Mouse (Mus musculus): Measurements from ENCODE around the gene Sertad4. TPM values are rescaled to one million over a fixed set of nuclear protein-coding genes. Genes with fewer than 3 reads are reported as not detected.
A peak's percentile ranks its signal among the peaks of the same experiment; 100 is the strongest.

The Sertad4 gene
- polyA plus RNA-seq, 1 experiment from 2014 or later, result 5.7 TPM

DNA sequence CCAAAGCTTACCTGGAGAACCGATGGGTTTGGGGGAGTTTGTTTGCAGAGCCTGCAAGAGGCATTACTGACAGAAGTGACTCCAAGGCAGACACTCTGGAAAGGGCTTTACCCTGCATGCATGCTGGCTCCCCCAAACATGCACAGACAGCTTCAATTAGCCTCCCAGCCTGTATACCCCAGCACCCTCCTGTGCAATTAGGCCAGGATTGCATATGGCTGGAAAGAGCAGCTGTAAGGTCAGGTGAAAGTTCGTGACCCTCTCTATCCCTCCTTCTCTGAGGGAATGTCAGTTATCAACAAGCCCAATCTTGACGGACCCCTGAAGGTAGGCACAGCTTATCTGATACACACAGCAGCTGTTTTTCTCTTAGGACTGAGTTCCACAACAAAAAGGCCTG is 40.9 kb downstream of the Sertad4 start:
- Histone ChIP-seq H3K9me3 (ENCODE audit: control insufficient read depth, low read length) (no peaks in the 10 kb centered on the region), H3K27me3 (ENCODE audit: control insufficient read depth, insufficient read depth, low read length) (0 out of 2 replicates have a peak, but pooled peaks cover under 1% of the 10 kb centered on the region), H3K4me1 (replicated peaks; ENCODE audit: control insufficient read depth, insufficient read depth) (0 out of 2 replicates have a peak, but pooled peaks cover 2% of the 10 kb centered on the region), H3K9ac (ENCODE audit: low read length) (no peak overlapping the region), H3K4me3 (ENCODE audit: low read depth, low read length) (no peak overlapping the region), H3K27ac (replicated peaks) (no peak overlapping the region), H3K4me2 (replicated peaks; ENCODE audit: low read depth) (no peak overlapping the region), H3K36me3 (ENCODE audit: control insufficient read depth, insufficient read depth, low read length) (no peaks in the 10 kb centered on the region)
- no peak for ATAC-seq (ENCODE audit: low FRiP score, low TSS enrichment)
- no peak for DNase-seq (ENCODE audit: low spot score)
- no peak for TF ChIP-seq EP300 (optimal IDR thresholded peaks at IDR 0.05)
- no peak for TF ChIP-seq CTCF (IDR thresholded peaks at IDR 0.05; ENCODE audit: low read depth)
- 46% methylated on average over 3 of the region's 3 CpGs for WGBS

DNA sequence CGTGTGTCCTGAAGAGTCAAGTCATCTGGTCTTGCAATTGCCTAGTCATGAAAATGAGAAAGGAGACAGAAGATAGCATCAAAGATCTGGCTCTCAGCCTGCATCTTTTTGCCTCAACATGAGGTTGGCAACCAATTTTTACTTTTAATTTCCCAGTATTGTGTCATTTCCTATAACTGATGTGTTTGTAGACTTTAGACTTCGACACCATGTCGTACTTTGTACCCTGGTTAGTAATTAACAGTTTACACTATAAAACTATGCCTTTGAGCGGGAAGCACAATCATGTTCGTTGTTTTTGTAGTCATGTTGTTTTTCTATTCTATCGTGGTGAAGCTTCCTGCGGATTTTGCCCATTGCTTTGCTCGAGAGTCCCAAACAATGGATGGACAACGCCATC is 42.8 kb downstream of the Sertad4 start:
- no peaks in the 10 kb centered on the region for H3K36me3 ChIP-seq (ENCODE audit: control insufficient read depth, insufficient read depth, low read length)
- ATAC-seq (ENCODE audit: low FRiP score, low TSS enrichment), result no peak
- H3K27ac ChIP-seq (replicated peaks), result no peak overlapping the region
- no peak overlapping the region for H3K9ac ChIP-seq (ENCODE audit: low read length)
- H3K27me3 ChIP-seq (ENCODE audit: control insufficient read depth, insufficient read depth, low read length), result no peaks in the 10 kb centered on the region
- WGBS, result 81% methylated on average over 9 of the region's 9 CpGs
- H3K4me3 ChIP-seq (ENCODE audit: low read depth, low read length), result no peak overlapping the region
- no peak overlapping the region for H3K4me2 ChIP-seq (replicated peaks; ENCODE audit: low read depth)
- no peak for DNase-seq (ENCODE audit: low spot score)
- H3K9me3 ChIP-seq (ENCODE audit: control insufficient read depth, low read length), result no peaks in the 10 kb centered on the region
- 0 out of 2 replicates have a peak, but pooled peaks cover 2% of the 10 kb centered on the region for H3K4me1 ChIP-seq (replicated peaks; ENCODE audit: control insufficient read depth, insufficient read depth)
- no peak for TF ChIP-seq CTCF (IDR thresholded peaks at IDR 0.05; ENCODE audit: low read depth)
- TF ChIP-seq EP300 (optimal IDR thresholded peaks at IDR 0.05), result no peak

DNA sequence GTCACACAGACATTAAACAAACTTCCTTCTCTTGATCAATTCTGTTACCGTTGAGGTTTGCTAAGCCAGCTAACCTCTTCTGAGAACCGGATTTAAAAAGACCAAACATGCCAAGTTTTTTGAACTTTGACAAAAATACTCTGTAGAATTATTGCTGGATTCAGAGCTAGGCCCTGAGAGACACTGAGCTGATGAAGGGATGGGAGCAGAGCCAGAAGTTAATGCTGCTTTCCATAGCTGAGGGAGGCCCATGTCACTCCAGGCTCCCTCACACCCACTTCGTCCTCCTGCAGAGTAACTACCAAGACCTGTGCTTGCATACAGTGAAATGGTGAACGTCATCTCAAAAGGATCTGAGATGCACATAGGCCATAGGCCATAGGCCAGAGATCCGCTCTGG is 43.3 kb downstream of the Sertad4 start:
- Histone ChIP-seq H3K27ac (replicated peaks) (no peak overlapping the region), H3K9ac (ENCODE audit: low read length) (no peak overlapping the region), H3K4me1 (replicated peaks; ENCODE audit: control insufficient read depth, insufficient read depth) (0 out of 2 replicates have a peak, but pooled peaks cover 2% of the 10 kb centered on the region), H3K4me3 (ENCODE audit: low read depth, low read length) (no peak overlapping the region), H3K36me3 (ENCODE audit: control insufficient read depth, insufficient read depth, low read length) (no peaks in the 10 kb centered on the region), H3K27me3 (ENCODE audit: control insufficient read depth, insufficient read depth, low read length) (no peaks in the 10 kb centered on the region), H3K9me3 (ENCODE audit: control insufficient read depth, low read length) (no peaks in the 10 kb centered on the region), H3K4me2 (replicated peaks; ENCODE audit: low read depth) (no peak overlapping the region)
- WGBS, result 37% methylated on average over 5 of the region's 5 CpGs
- no peak for DNase-seq (ENCODE audit: low spot score)
- no peak for TF ChIP-seq CTCF (IDR thresholded peaks at IDR 0.05; ENCODE audit: low read depth)
- ATAC-seq (ENCODE audit: low FRiP score, low TSS enrichment), result no peak

DNA sequence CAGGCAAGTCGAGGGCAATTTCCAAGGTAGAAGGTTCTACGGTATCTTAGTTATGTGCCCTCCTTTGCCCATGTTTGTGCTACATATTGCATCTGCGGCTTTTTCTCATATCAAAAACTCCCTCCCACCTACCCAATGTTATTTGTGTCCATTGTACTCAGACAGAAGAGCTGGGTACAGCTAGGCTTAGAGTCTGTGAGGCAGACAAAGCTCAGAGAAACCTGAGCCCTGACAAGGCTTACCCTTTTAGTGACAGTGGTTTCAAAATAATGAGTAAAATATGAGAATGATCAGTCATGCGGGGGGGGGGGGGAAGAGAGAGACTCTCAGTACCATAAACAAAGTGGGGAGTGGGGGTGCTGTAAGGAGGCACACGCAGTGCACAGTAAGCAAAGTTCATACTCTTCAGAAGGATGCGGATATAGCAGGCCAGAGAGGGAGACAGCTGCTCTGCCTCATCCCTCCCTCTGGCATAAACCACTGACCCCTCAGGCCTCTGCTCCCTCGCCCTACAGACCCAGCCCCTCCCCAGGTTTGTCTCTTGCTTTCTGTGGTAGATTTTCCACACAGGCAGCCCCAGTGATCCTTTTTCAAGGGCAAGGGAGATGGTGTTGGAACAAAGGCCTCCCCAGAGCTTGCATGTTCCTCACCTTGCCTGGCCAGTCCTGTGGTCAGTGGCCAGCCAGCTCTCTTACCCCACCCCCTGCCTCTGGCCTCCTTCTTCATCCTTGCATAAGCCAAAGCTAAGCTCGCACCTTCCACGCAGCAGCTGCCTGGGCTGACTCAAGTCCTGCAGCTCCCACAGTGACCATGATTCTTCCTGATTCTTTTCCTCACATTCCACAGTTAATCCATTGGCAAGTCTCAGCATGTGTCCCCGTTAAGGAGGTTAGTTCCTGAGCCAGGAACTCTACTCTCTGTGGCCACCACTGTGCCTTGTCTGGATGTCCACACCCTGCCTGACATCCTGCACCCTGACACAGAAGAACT is 49.1 kb downstream of the Sertad4 start:
- Histone ChIP-seq H3K27ac (replicated peaks) (peak overlapping the region; percentile 40; the same call in 1 of the 2 replicates), H3K4me1 (replicated peaks; ENCODE audit: control insufficient read depth, insufficient read depth) (0 out of 2 replicates have a peak, but pooled peaks cover 6% of the 10 kb centered on the region), H3K4me3 (ENCODE audit: low read depth, low read length) (no peak overlapping the region), H3K36me3 (ENCODE audit: control insufficient read depth, insufficient read depth, low read length) (no peaks in the 10 kb centered on the region), H3K27me3 (ENCODE audit: control insufficient read depth, insufficient read depth, low read length) (no peaks in the 10 kb centered on the region), H3K9ac (ENCODE audit: low read length) (no peak overlapping the region; the same call in 1 of the 2 replicates), H3K9me3 (ENCODE audit: control insufficient read depth, low read length) (no peaks in the 10 kb centered on the region), H3K4me2 (replicated peaks; ENCODE audit: low read depth) (no peak overlapping the region)
- TF ChIP-seq EP300 (optimal IDR thresholded peaks at IDR 0.05) (no peak), CTCF (IDR thresholded peaks at IDR 0.05; ENCODE audit: low read depth) (no peak)
- peak; percentile 55 for ATAC-seq (ENCODE audit: low FRiP score, low TSS enrichment)
- 38% methylated on average over 10 of the region's 10 CpGs for WGBS
- no peak for DNase-seq (ENCODE audit: low spot score)

DNA sequence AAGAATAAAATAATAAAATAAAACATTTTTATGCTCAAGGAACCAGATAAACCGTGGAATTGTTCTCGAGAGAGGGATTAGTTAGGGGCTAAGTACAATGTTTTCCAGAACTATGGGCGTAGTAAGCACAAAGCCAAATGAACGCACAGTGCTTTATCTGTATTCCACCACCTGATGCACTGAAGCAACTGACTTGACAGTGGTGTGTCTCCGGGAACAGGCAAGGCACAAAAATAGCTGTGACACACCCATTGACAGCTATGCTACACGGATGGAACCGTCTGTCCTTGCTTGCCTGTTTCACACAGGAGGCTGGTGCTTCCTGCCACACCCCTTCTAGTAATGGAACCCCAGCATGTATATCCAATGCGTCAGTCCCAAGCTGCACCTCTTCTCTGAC is 55.2 kb downstream of the Sertad4 start:
- no peaks in the 10 kb centered on the region for H3K9me3 ChIP-seq (ENCODE audit: control insufficient read depth, low read length)
- H3K4me2 ChIP-seq (replicated peaks; ENCODE audit: low read depth), result no peak overlapping the region
- TF ChIP-seq EP300 (optimal IDR thresholded peaks at IDR 0.05), result no peak
- no peak for TF ChIP-seq CTCF (IDR thresholded peaks at IDR 0.05; ENCODE audit: low read depth)
- ATAC-seq (ENCODE audit: low FRiP score, low TSS enrichment), result no peak
- H3K27ac ChIP-seq (replicated peaks), result no peak overlapping the region
- H3K27me3 ChIP-seq (ENCODE audit: control insufficient read depth, insufficient read depth, low read length), result no peaks in the 10 kb centered on the region
- 0 out of 2 replicates have a peak, but pooled peaks cover 2% of the 10 kb centered on the region for H3K4me1 ChIP-seq (replicated peaks; ENCODE audit: control insufficient read depth, insufficient read depth)
- 77% methylated on average over 8 of the region's 8 CpGs for WGBS
- DNase-seq (ENCODE audit: low spot score), result no peak
- H3K9ac ChIP-seq (ENCODE audit: low read length), result no peak overlapping the region
- H3K36me3 ChIP-seq (ENCODE audit: control insufficient read depth, insufficient read depth, low read length), result no peaks in the 10 kb centered on the region
- no peak overlapping the region for H3K4me3 ChIP-seq (ENCODE audit: low read depth, low read length)
